13 mouse cellular contexts compared by ENCODE assay signal in genomic region chr9:70240703-70241410, GRCm38 (mm10). TPM values are rescaled to one million over a fixed set of nuclear protein-coding genes. Genes with fewer than 3 reads are reported as not detected.
DNase-seq lines count a peak whose midpoint lies in the region; ATAC-seq lines count a peak whose summit lies in the region.
"Had no signal": no experiment of that assay in that cellular context is flagged by ENCODE, and none has a peak within 500 bp of the region (broad histone marks: within the 10 kb centered on the region; RNA-seq: fewer than 3 reads in every experiment).

No protein-coding gene starts in this region.

- H3K9me3 ChIP-seq in lung, embryonic 15.5 days, result no peaks in the 10 kb centered on the region
- H3K9me3 ChIP-seq in intestine, embryonic 14.5 days (ENCODE audit: control insufficient read depth, low read length), result no peaks in the 10 kb centered on the region
- H3K9me3 ChIP-seq in liver, embryonic 12.5 days (replicated peaks), result no peaks in the 10 kb centered on the region
- no peaks in the 10 kb centered on the region for H3K9me3 ChIP-seq in hindbrain, embryonic 10.5 days
- H3K9me3 ChIP-seq: hindbrain, embryonic 12.5 days; megakaryocyte, embryonic 14.5 days had no signal

- peak overlapping the region; percentile 84 for H3K27ac ChIP-seq in lung, embryonic 15.5 days
- peak overlapping the region; percentile 82 for H3K27ac ChIP-seq in intestine, embryonic 14.5 days (ENCODE audit: low read depth)
- peak overlapping the region; percentile 15; the same call in 1 of the 2 replicates for H3K27ac ChIP-seq in liver, embryonic 12.5 days
- H3K27ac ChIP-seq in hindbrain, embryonic 10.5 days, result no peak overlapping the region
- H3K27ac ChIP-seq: heart, adult 2 months; hindbrain, embryonic 12.5 days had no signal

- H3K27me3 ChIP-seq in lung, embryonic 15.5 days, result no peaks in the 10 kb centered on the region
- no peaks in the 10 kb centered on the region for H3K27me3 ChIP-seq in intestine, embryonic 14.5 days (replicated peaks; ENCODE audit: control insufficient read depth, insufficient read depth, low read length)
- no peaks in the 10 kb centered on the region for H3K27me3 ChIP-seq in liver, embryonic 12.5 days (replicated peaks)
- H3K27me3 ChIP-seq in hindbrain, embryonic 10.5 days (ENCODE audit: insufficient read depth, poor library complexity, severe bottlenecking), result no peaks in the 10 kb centered on the region
- H3K27me3 ChIP-seq: hindbrain, embryonic 12.5 days; megakaryocyte, embryonic 14.5 days; Patski had no signal

- H3K4me3 ChIP-seq in lung, embryonic 15.5 days, result no peak overlapping the region
- H3K4me3 ChIP-seq in intestine, embryonic 14.5 days (ENCODE audit: low read depth, low read length), result no peak overlapping the region
- no peak overlapping the region for H3K4me3 ChIP-seq in liver, embryonic 12.5 days
- no peak overlapping the region for H3K4me3 ChIP-seq in hindbrain, embryonic 10.5 days
- H3K4me3 ChIP-seq: heart, adult 2 months; hindbrain, embryonic 12.5 days; megakaryocyte, embryonic 14.5 days had no signal

- no peak for ATAC-seq in lung, embryonic 15.5 days (ENCODE audit: borderline replicate concordance, extremely low read depth, low FRiP score, low TSS enrichment)
- no peak for ATAC-seq in intestine, embryonic 14.5 days (replicated peaks; ENCODE audit: low FRiP score, low TSS enrichment, low read depth)
- 0 out of 2 replicates have a peak, but pooled peaks have one; percentile 28 for ATAC-seq in liver, embryonic 12.5 days

- H3K4me1 ChIP-seq in lung, embryonic 15.5 days, result peaks cover 78% of the 10 kb centered on the region
- H3K4me1 ChIP-seq in intestine, embryonic 14.5 days (replicated peaks; ENCODE audit: control insufficient read depth, insufficient read depth, low read length), result peaks cover 50% of the 10 kb centered on the region
- peaks cover 8% of the 10 kb centered on the region; the same call in 1 of the 2 replicates for H3K4me1 ChIP-seq in liver, embryonic 12.5 days
- H3K4me1 ChIP-seq in hindbrain, embryonic 10.5 days (replicated peaks), result peaks cover 22% of the 10 kb centered on the region
- H3K4me1 ChIP-seq: hindbrain, embryonic 12.5 days had no signal

- H3K9ac ChIP-seq in lung, embryonic 15.5 days, result no peak overlapping the region
- no peak overlapping the region for H3K9ac ChIP-seq in intestine, embryonic 14.5 days (ENCODE audit: low read length)
- no peak overlapping the region for H3K9ac ChIP-seq in liver, embryonic 12.5 days
- H3K9ac ChIP-seq: hindbrain, embryonic 12.5 days had no signal

- H3K36me3 ChIP-seq in lung, embryonic 15.5 days, result no peaks in the 10 kb centered on the region
- no peaks in the 10 kb centered on the region for H3K36me3 ChIP-seq in intestine, embryonic 14.5 days (ENCODE audit: control insufficient read depth, insufficient read depth, low read length)
- no peaks in the 10 kb centered on the region for H3K36me3 ChIP-seq in liver, embryonic 12.5 days
- H3K36me3 ChIP-seq in hindbrain, embryonic 10.5 days, result no peaks in the 10 kb centered on the region
- H3K36me3 ChIP-seq: hindbrain, embryonic 12.5 days had no signal

- peak overlapping the region; percentile 23 for H3K4me2 ChIP-seq in lung, embryonic 15.5 days
- peak overlapping the region; percentile 34; the same call in 1 of the 2 replicates for H3K4me2 ChIP-seq in intestine, embryonic 14.5 days (ENCODE audit: low read length)
- H3K4me2 ChIP-seq in liver, embryonic 12.5 days, result no peak overlapping the region
- H3K4me2 ChIP-seq: hindbrain, embryonic 12.5 days had no signal

- no peak for DNase-seq in lung, postnatal 4 days
- no peak for DNase-seq in intestine, embryonic 14.5 days (ENCODE audit: low spot score)
- no peak for DNase-seq in hindbrain, embryonic 10.5 days (ENCODE audit: low spot score)
- DNase-seq in frontal cortex, postnatal 14 days (ENCODE audit: low spot score in 2 of 2), result no peak
- no peak for DNase-seq in spleen, postnatal 4 days (ENCODE audit: low spot score in 2 of 2)
- DNase-seq: cerebellum, postnatal 36 days; heart, adult 2 months; thymus, postnatal 14 days had no signal

- 37% methylated on average over 16 of the region's 16 CpGs for WGBS in lung, embryonic 15.5 days
- WGBS in intestine, embryonic 14.5 days, result 28% methylated on average over 16 of the region's 16 CpGs
- 74% methylated on average over 16 of the region's 16 CpGs for WGBS in liver, embryonic 12.5 days (ENCODE audit: insufficient replicate concordance)
- 84% methylated on average over 16 of the region's 16 CpGs for WGBS in hindbrain, embryonic 10.5 days

RNA-seq across cellular contexts. Expression of gene Myo1e, which starts 33.7 kb away (rescaled TPM):
- polyA plus RNA-seq in lung, embryonic 15.5 days (2015; fragmentation: Nextera tagmentation; extraction: Ambion mirVana), result 36.3 and 40.3 TPM in 2 replicates
- polyA plus RNA-seq in intestine, embryonic 14.5 days (2014; fragmentation: Nextera tagmentation; extraction: Ambion mirVana), result 17.0 and 17.4 TPM in 2 replicates
- 4.0 and 4.2 TPM in 2 replicates for polyA plus RNA-seq in liver, embryonic 12.5 days (2016; fragmentation: Nextera tagmentation; extraction: Ambion mirVana)
- polyA plus RNA-seq in hindbrain, embryonic 10.5 days (2016; fragmentation: Nextera tagmentation; extraction: Ambion mirVana), result 12.6 and 15.2 TPM in 2 replicates
